Mouse (Mus musculus) heart, postnatal 10 days (tissue): Measurements from ENCODE around the gene Dnah7a. TPM values are rescaled to one million over a fixed set of nuclear protein-coding genes. Genes with fewer than 3 reads are reported as not detected.
"Not testable (repeated sequence)": the region's sequence is repeated elsewhere in the genome, so short reads cannot be mapped to it uniquely, and the experiment has no call there.

ENCODE experiments used
- DNase-seq, 2 experiments: peaks; one replicate each; pipeline ENCODE4 v3.0.0; 2021
- intact Hi-C: fragments of 180-260 bp; cut with DNase I; formaldehyde crosslinking; loops from one replicate; pipeline ENCODE4 v1.15.1; 2025
- total RNA-seq, 2 experiments: library from RNA; stranded (reverse); gene quantifications; 2 replicates each; pipeline ENCODE4 v1.2.3; 2021

Dnah7a gene
- total RNA-seq, 2 experiments from 2014 or later = 0.02 to 0.25 TPM

GRCm38 (mm10) chr1:53711069-53711468 is 4.5 kb upstream of the Dnah7a start:
- intact Hi-C loops = loop anchor here (10.0 kb wide), 1 partner anchor 624 kb away; no protein-coding TSS in a partner anchor

GRCm38 (mm10) chr1:53709602-53710001 is 3.0 kb upstream of the Dnah7a start:
- not testable (repeated sequence) for DNase-seq
- intact Hi-C loops = loop anchor here (10.0 kb wide), 1 partner anchor 625 kb away; no protein-coding TSS in a partner anchor

More at GRCm38 (mm10) chr1:53711069-53711468, 4.5 kb upstream of the Dnah7a start:
- no peak for DNase-seq

GRCm38 (mm10) chr1:53704164-53704563 is 2.4 kb downstream of the Dnah7a start:
- DNase-seq = peak in 1 of 2 experiments; percentile 10
- intact Hi-C loops = no loop called here

- DNase-seq, intact Hi-C loops: not testable (repeated sequence)
These were observed 42.3 kb downstream of the Dnah7a start for GRCm38 (mm10) chr1:53664268-53664667.

GRCm38 (mm10) chr1:53639865-53640794 is 66.5 kb downstream of the Dnah7a start:
- DNase-seq = peak; percentile 0 to 3
- intact Hi-C loops = no loop called here

- intact Hi-C loops, DNase-seq: not testable (repeated sequence)
These were observed 70.9 kb downstream of the Dnah7a start for GRCm38 (mm10) chr1:53635641-53636040.

GRCm38 (mm10) chr1:53632040-53632439 is 74.5 kb downstream of the Dnah7a start:
- DNase-seq, intact Hi-C loops: not testable (repeated sequence)

GRCm38 (mm10) chr1:53630011-53630410 is 76.6 kb downstream of the Dnah7a start:
- DNase-seq = no peak
- intact Hi-C loops = no loop called here

GRCm38 (mm10) chr1:53613486-53613885 is 93.1 kb downstream of the Dnah7a start:
- DNase-seq = no peak
- intact Hi-C loops = no loop called here

GRCm38 (mm10) chr1:53581326-53581725 is 125.3 kb downstream of the Dnah7a start:
- intact Hi-C loops, DNase-seq: not testable (repeated sequence)

GRCm38 (mm10) chr1:53557918-53558317 is 148.7 kb downstream of the Dnah7a start:
- intact Hi-C loops, DNase-seq: not testable (repeated sequence)

GRCm38 (mm10) chr1:53547018-53547417 is 159.6 kb downstream of the Dnah7a start:
- intact Hi-C loops = not testable (repeated sequence)

GRCm38 (mm10) chr1:53538356-53538755 is 168.2 kb downstream of the Dnah7a start:
- intact Hi-C loops, DNase-seq: not testable (repeated sequence)

More at GRCm38 (mm10) chr1:53547018-53547417, 159.6 kb downstream of the Dnah7a start:
- DNase-seq = not testable (repeated sequence)

GRCm38 (mm10) chr1:53534826-53535225 is 171.8 kb downstream of the Dnah7a start:
- DNase-seq, intact Hi-C loops: not testable (repeated sequence)

- DNase-seq, intact Hi-C loops: not testable (repeated sequence)
These were observed 180.6 kb downstream of the Dnah7a start for GRCm38 (mm10) chr1:53526021-53526420.

GRCm38 (mm10) chr1:53473699-53474098 is 232.9 kb downstream of the Dnah7a start:
- DNase-seq = peak in 1 of 2 experiments; percentile 2
- intact Hi-C loops = no loop called here

GRCm38 (mm10) chr1:53472084-53472483 is 234.5 kb downstream of the Dnah7a start:
- DNase-seq, intact Hi-C loops: not testable (repeated sequence)

GRCm38 (mm10) chr1:53467325-53467670 is 239.3 kb downstream of the Dnah7a start:
- no peak for DNase-seq
- intact Hi-C loops = no loop called here

GRCm38 (mm10) chr1:53466524-53467324 is 239.9 kb downstream of the Dnah7a start:
- intact Hi-C loops, DNase-seq: not testable (repeated sequence)

- DNase-seq, intact Hi-C loops: not testable (repeated sequence)
These were observed 267.4 kb downstream of the Dnah7a start for GRCm38 (mm10) chr1:53439173-53439572.

GRCm38 (mm10) chr1:53432433-53432832 is 274.2 kb downstream of the Dnah7a start:
- DNase-seq, intact Hi-C loops: not testable (repeated sequence)
